Mouse (Mus musculus): ENCODE data around the gene Cyp2a22. TPM values are rescaled to one million over a fixed set of nuclear protein-coding genes. Genes with fewer than 3 reads are reported as not detected.

Cyp2a22 gene
- polyA plus RNA-seq, 1 experiment from 2014 or later, result not detected

Other genes with a start within 250 kb of the Cyp2a22 start
- 0.10 TPM in 1 of 2 replicates, not detected in the other for gene Cyp2b19, start 182.2 kb downstream of the Cyp2a22 start, polyA plus RNA-seq (2015; fragmentation: Nextera tagmentation; extraction: Ambion mirVana)
- gene Cyp2g1, start 130.5 kb downstream of the Cyp2a22 start, polyA plus RNA-seq (2015; fragmentation: Nextera tagmentation; extraction: Ambion mirVana), result 0.84 and 1.8 TPM in 2 replicates
- 0.56 and 0.70 TPM in 2 replicates for gene Cyp2a5, start 104.1 kb downstream of the Cyp2a22 start, polyA plus RNA-seq (2015; fragmentation: Nextera tagmentation; extraction: Ambion mirVana)
- gene Cyp2a12, start 89.7 kb upstream of the Cyp2a22 start, polyA plus RNA-seq (2015; fragmentation: Nextera tagmentation; extraction: Ambion mirVana), result not detected in 2 replicates
- gene Cyp2f2, start 180.5 kb upstream of the Cyp2a22 start, polyA plus RNA-seq (2015; fragmentation: Nextera tagmentation; extraction: Ambion mirVana), result 8.0 and 15.6 TPM in 2 replicates
- gene Cyp2t4, start 214.3 kb upstream of the Cyp2a22 start, polyA plus RNA-seq (2015; fragmentation: Nextera tagmentation; extraction: Ambion mirVana), result 0.25 and 0.32 TPM in 2 replicates
- 69.2 and 77.7 TPM in 2 replicates for gene Egln2, start 227.4 kb upstream of the Cyp2a22 start, polyA plus RNA-seq (2015; fragmentation: Nextera tagmentation; extraction: Ambion mirVana)
- 72.2 and 74.2 TPM in 2 replicates for gene Rab4b, start 239.5 kb upstream of the Cyp2a22 start, polyA plus RNA-seq (2015; fragmentation: Nextera tagmentation; extraction: Ambion mirVana)
- gene Gm21983, start 241.7 kb upstream of the Cyp2a22 start, polyA plus RNA-seq (2015; fragmentation: Nextera tagmentation; extraction: Ambion mirVana), result 2.2 and 5.2 TPM in 2 replicates
- 60.5 and 96.6 TPM in 2 replicates for gene Mia, start 241.8 kb upstream of the Cyp2a22 start, polyA plus RNA-seq (2015; fragmentation: Nextera tagmentation; extraction: Ambion mirVana)